Mouse (Mus musculus): ENCODE measurements around the gene Lingo1.

The Lingo1 gene

GRCm38 (mm10) chr9:56635498-56636121 is 160.7 kb downstream of the Lingo1 start:
- no peak for DNase-seq (ENCODE audit: low read depth, low spot score)

- no peak for DNase-seq (ENCODE audit: low read depth, low spot score)
Measured at GRCm38 (mm10) chr9:56635121-56635497, 161.2 kb downstream of the Lingo1 start.

GRCm38 (mm10) chr9:56634406-56635120 is 161.7 kb downstream of the Lingo1 start:
- DNase-seq (ENCODE audit: low read depth, low spot score) = no peak

- no peak for DNase-seq (ENCODE audit: low read depth, low spot score)
Measured at GRCm38 (mm10) chr9:56633449-56634225, 162.6 kb downstream of the Lingo1 start.

- no peak for DNase-seq (ENCODE audit: low read depth, low spot score)
Measured at GRCm38 (mm10) chr9:56630945-56631344, 165.3 kb downstream of the Lingo1 start.

GRCm38 (mm10) chr9:56629674-56630397 is 166.4 kb downstream of the Lingo1 start:
- DNase-seq (ENCODE audit: low read depth, low spot score) = no peak

GRCm38 (mm10) chr9:56627295-56627694 is 169.0 kb downstream of the Lingo1 start:
- DNase-seq (ENCODE audit: low read depth, low spot score) = no peak

GRCm38 (mm10) chr9:56624923-56625322 is 171.3 kb downstream of the Lingo1 start:
- DNase-seq (ENCODE audit: low read depth, low spot score) = no peak

GRCm38 (mm10) chr9:56623361-56623760 is 172.9 kb downstream of the Lingo1 start:
- no peak for DNase-seq (ENCODE audit: low read depth, low spot score)

GRCm38 (mm10) chr9:56622761-56623160 is 173.5 kb downstream of the Lingo1 start:
- no peak for DNase-seq (ENCODE audit: low read depth, low spot score)

GRCm38 (mm10) chr9:56620512-56621371 is 175.5 kb downstream of the Lingo1 start:
- no peak for DNase-seq (ENCODE audit: low read depth, low spot score)

GRCm38 (mm10) chr9:56619715-56620114 is 176.6 kb downstream of the Lingo1 start:
- DNase-seq (ENCODE audit: low read depth, low spot score) = no peak

GRCm38 (mm10) chr9:56618660-56619059 is 177.6 kb downstream of the Lingo1 start:
- no peak for DNase-seq (ENCODE audit: low read depth, low spot score)

- DNase-seq (ENCODE audit: low read depth, low spot score) = no peak
Measured at GRCm38 (mm10) chr9:56616061-56616460, 180.2 kb downstream of the Lingo1 start.

GRCm38 (mm10) chr9:56612798-56613183 is 183.5 kb downstream of the Lingo1 start:
- no peak for DNase-seq (ENCODE audit: low read depth, low spot score)

GRCm38 (mm10) chr9:56611912-56612797 is 184.1 kb downstream of the Lingo1 start:
- DNase-seq (ENCODE audit: low read depth, low spot score) = no peak

- DNase-seq (ENCODE audit: low read depth, low spot score) = no peak
Measured at GRCm38 (mm10) chr9:56610955-56611354, 185.3 kb downstream of the Lingo1 start.

- DNase-seq (ENCODE audit: low read depth, low spot score) = no peak
Measured at GRCm38 (mm10) chr9:56610466-56610865, 185.8 kb downstream of the Lingo1 start.

GRCm38 (mm10) chr9:56609486-56609885 is 186.8 kb downstream of the Lingo1 start:
- DNase-seq (ENCODE audit: low read depth, low spot score) = no peak

Data from retina, adult 2 months (tissue).